Mouse (Mus musculus): Measurements from ENCODE around the gene Myo19. TPM values are rescaled to one million over a fixed set of nuclear protein-coding genes. Genes with fewer than 3 reads are reported as not detected.

Myo19 gene
- polyA plus RNA-seq, 1 experiment = 19.2 TPM

GRCm38 (mm10) chr11:84939508-84940053, 59.6 kb downstream of the Myo19 start:
- WGBS = 49% methylated on average over 8 of the region's 8 CpGs
- no peak for DNase-seq (ENCODE audit: low read depth, low spot score)

GRCm38 (mm10) chr11:84940140-84940539, 60.2 kb downstream of the Myo19 start:
- no peak for DNase-seq (ENCODE audit: low read depth, low spot score)
- WGBS = 74% methylated on average over 10 of the region's 10 CpGs

GRCm38 (mm10) chr11:84943948-84944347, 64.0 kb downstream of the Myo19 start:
- DNase-seq (ENCODE audit: low read depth, low spot score) = peak; percentile 44
- WGBS = 1% methylated on average over 15 of the region's 15 CpGs

- DNase-seq (ENCODE audit: low read depth, low spot score) = no peak
- WGBS = 28% methylated on average over 12 of the region's 12 CpGs
Observed at GRCm38 (mm10) chr11:84944639-84945435, 64.9 kb downstream of the Myo19 start.

GRCm38 (mm10) chr11:84945841-84946240, 65.9 kb downstream of the Myo19 start:
- WGBS = 19% methylated on average over 3 of the region's 3 CpGs
- DNase-seq (ENCODE audit: low read depth, low spot score) = peak; percentile 70

- DNase-seq (ENCODE audit: low read depth, low spot score) = no peak
- WGBS = 58% methylated on average over 6 of the region's 6 CpGs
Observed at GRCm38 (mm10) chr11:84947206-84947605, 67.3 kb downstream of the Myo19 start.

- no peak for DNase-seq (ENCODE audit: low read depth, low spot score)
- WGBS = 40% methylated on average over 3 of the region's 3 CpGs
Observed at GRCm38 (mm10) chr11:84948114-84948513, 68.2 kb downstream of the Myo19 start.

GRCm38 (mm10) chr11:84948526-84948925, 68.6 kb downstream of the Myo19 start:
- DNase-seq (ENCODE audit: low read depth, low spot score) = no peak
- WGBS = 20% methylated on average over 3 of the region's 3 CpGs

- WGBS = 7% methylated on average over 2 of the region's 2 CpGs
Observed at GRCm38 (mm10) chr11:84952611-84953010, 72.7 kb downstream of the Myo19 start.

GRCm38 (mm10) chr11:84956400-84956799, 76.5 kb downstream of the Myo19 start:
- WGBS = 40% methylated on average over 5 of the region's 5 CpGs
- no peak for DNase-seq (ENCODE audit: low read depth, low spot score)

More at GRCm38 (mm10) chr11:84952611-84953010, 72.7 kb downstream of the Myo19 start:
- DNase-seq (ENCODE audit: low read depth, low spot score) = no peak

GRCm38 (mm10) chr11:84957171-84957570, 77.2 kb downstream of the Myo19 start:
- 10% methylated on average over 15 of the region's 15 CpGs for WGBS

GRCm38 (mm10) chr11:84957591-84958270, 77.8 kb downstream of the Myo19 start, which contains the start of gene Car4:
Gene Car4 (plus strand): TSS chr11:84957786.
- 2% methylated on average over 49 of the region's 49 CpGs for WGBS
- DNase-seq (ENCODE audit: low read depth, low spot score) = no peak

More at GRCm38 (mm10) chr11:84957171-84957570, 77.2 kb downstream of the Myo19 start:
- no peak for DNase-seq (ENCODE audit: low read depth, low spot score)

GRCm38 (mm10) chr11:84958271-84958630, 78.3 kb downstream of the Myo19 start:
- WGBS = 4% methylated on average over 11 of the region's 11 CpGs
- DNase-seq (ENCODE audit: low read depth, low spot score) = no peak

GRCm38 (mm10) chr11:84959181-84959580, 79.2 kb downstream of the Myo19 start:
- no peak for DNase-seq (ENCODE audit: low read depth, low spot score)
- WGBS = 24% methylated on average over 5 of the region's 5 CpGs

- no peak for DNase-seq (ENCODE audit: low read depth, low spot score)
- 14% methylated on average over 9 of the region's 9 CpGs for WGBS
Observed at GRCm38 (mm10) chr11:84959701-84960181, 79.8 kb downstream of the Myo19 start.

- no peak for DNase-seq (ENCODE audit: low read depth, low spot score)
- WGBS = 51% methylated on average over 3 of the region's 3 CpGs
Observed at GRCm38 (mm10) chr11:84960291-84960690, 80.3 kb downstream of the Myo19 start.

GRCm38 (mm10) chr11:84960780-84961179, 80.8 kb downstream of the Myo19 start:
- WGBS = 73% methylated on average over 6 of the region's 6 CpGs
- DNase-seq (ENCODE audit: low read depth, low spot score) = no peak
